10 mouse cellular contexts compared by ENCODE assay signal in the genomic region with DNA sequence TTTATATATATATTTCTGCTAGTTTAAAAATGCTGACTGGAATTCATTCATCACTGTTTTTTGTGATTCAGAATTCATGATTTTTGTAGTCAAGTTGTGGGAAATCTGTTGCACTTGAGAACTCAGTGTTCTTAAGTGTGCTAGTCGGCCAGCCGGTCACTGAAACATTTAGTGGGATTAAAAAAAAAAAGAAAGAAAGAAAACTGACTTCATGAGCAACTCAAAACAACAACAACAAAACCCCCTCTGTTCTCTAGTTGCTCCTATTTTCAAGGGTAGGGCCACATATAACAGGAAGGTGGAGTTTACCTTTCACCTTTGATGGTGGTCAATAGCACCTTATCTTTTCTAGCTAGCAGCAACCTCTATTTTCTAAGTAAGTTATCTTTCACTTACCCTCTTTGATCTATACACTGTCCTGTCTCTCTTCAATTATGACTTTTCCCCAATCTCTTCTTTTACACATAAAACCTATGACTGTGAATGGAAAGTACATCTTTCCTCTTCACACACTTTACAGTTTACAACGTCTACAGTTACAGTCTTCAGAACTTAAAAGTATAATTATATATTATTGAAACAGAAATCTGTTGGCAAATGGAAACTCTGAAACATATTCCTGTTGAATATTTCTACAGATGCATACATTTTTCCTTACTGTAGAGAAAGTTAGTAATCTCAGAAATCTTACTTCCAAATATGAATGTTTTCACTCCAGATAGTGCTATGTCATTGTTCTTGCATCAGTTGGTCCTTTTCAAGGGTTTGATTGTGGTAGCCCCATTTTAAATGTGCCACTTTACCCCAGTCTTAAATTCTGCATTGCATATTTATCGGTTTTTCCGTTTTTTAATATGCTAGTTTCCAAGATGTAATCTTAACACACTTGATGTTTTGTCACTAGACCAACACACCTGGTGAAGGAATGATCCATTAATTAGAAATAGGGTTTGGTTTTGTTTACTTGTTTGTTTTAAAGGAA. TPM values are rescaled to one million over a fixed set of nuclear protein-coding genes. Genes with fewer than 3 reads are reported as not detected.
A peak's percentile ranks its signal among the peaks of the same experiment; 100 is the strongest.
DNase-seq lines count a peak whose midpoint lies in the region; ATAC-seq and TF ChIP-seq lines count a peak whose summit lies in the region.
"Had no signal": no experiment of that assay in that cellular context is flagged by ENCODE, and none has a peak within 500 bp of the region (broad histone marks: within the 10 kb centered on the region; RNA-seq: fewer than 3 reads in every experiment).

No protein-coding gene starts in this region.

- no peak for TF ChIP-seq CTCF in MEL (IDR thresholded peaks at IDR 0.05 in 2 of 3, conservative IDR thresholded peaks at IDR 0.05 in 1 of 3; ENCODE audit: control insufficient read depth in 1 of 3, insufficient read depth in 1 of 3, low read depth in 2 of 3, low read length in 3 of 3, poor library complexity in 1 of 3, severe bottlenecking in 1 of 3)

- peak overlapping the region; percentile 87 for H3K4me3 ChIP-seq in heart, embryonic 15.5 days
- H3K4me3 ChIP-seq in MEL (ENCODE audit: control insufficient read depth in 1 of 2, insufficient read depth in 1 of 2, low read depth in 2 of 2, low read length in 2 of 2) (peak overlapping the region; percentile 65 to 98), macrophage (ENCODE audit: inconsistent target) (peak overlapping the region; percentile 46)
- H3K4me3 ChIP-seq in hindbrain, embryonic 11.5 days (ENCODE audit: low read depth, low read length): peak overlapping the region; percentile 98

- peak overlapping the region; percentile 44 for H3K9ac ChIP-seq in heart, embryonic 15.5 days
- H3K9ac ChIP-seq in MEL (ENCODE audit: control insufficient read depth, low read depth, low read length, poor library complexity, severe bottlenecking): peak overlapping the region; percentile 99
- no peak overlapping the region for H3K9ac ChIP-seq in hindbrain, embryonic 11.5 days (ENCODE audit: low read depth, low read length)

- WGBS in heart, embryonic 15.5 days: 18% methylated on average over 5 of the region's 5 CpGs
- 48% methylated on average over 5 of the region's 5 CpGs for WGBS in hindbrain, embryonic 11.5 days
- WGBS in macrophage (ENCODE audit: missing documents): 46% methylated on average over 5 of the region's 5 CpGs

- 0 out of 2 replicates have a peak, but pooled peaks cover 3% of the 10 kb centered on the region for H3K36me3 ChIP-seq in heart, embryonic 15.5 days
- H3K36me3 ChIP-seq in MEL (ENCODE audit: control insufficient read depth in 1 of 2, insufficient read depth in 2 of 2, low read length in 2 of 2) (peaks cover 0 to 18% of the 10 kb centered on the region in 2 experiments; a peak in 3 of 4 replicates), macrophage (ENCODE audit: inconsistent target) (no peaks in the 10 kb centered on the region)
- no peaks in the 10 kb centered on the region for H3K36me3 ChIP-seq in hindbrain, embryonic 11.5 days (ENCODE audit: control insufficient read depth, insufficient read depth, low read length)

- TF ChIP-seq POLR2A in MEL (IDR thresholded peaks at IDR 0.05; ENCODE audit: control insufficient read depth in 1 of 2, insufficient read depth in 1 of 2, low read depth in 1 of 2, low read length in 2 of 2, poor library complexity in 1 of 2): no peak

- no peak overlapping the region; the same call in 1 of the 2 replicates for H3K27ac ChIP-seq in heart, embryonic 15.5 days
- H3K27ac ChIP-seq in MEL (ENCODE audit: control insufficient read depth, low read depth, low read length) (peak overlapping the region; percentile 55), macrophage (no peak overlapping the region)
- H3K27ac ChIP-seq in hindbrain, embryonic 11.5 days (ENCODE audit: low read depth, low read length): no peak overlapping the region

- no peak for TF ChIP-seq RAD21 in MEL (IDR thresholded peaks at IDR 0.05; ENCODE audit: low read depth, low read length)

- H3K4me2 ChIP-seq in heart, embryonic 15.5 days: peak overlapping the region; percentile 86
- peak overlapping the region; percentile 78 for H3K4me2 ChIP-seq in hindbrain, embryonic 11.5 days (replicated peaks; ENCODE audit: low read depth, low read length)

- H3K9me3 ChIP-seq in heart, embryonic 15.5 days (replicated peaks): no peaks in the 10 kb centered on the region
- no peaks in the 10 kb centered on the region for H3K9me3 ChIP-seq in MEL (replicated peaks; ENCODE audit: insufficient read depth, low read length)
- H3K9me3 ChIP-seq in hindbrain, embryonic 11.5 days (ENCODE audit: control insufficient read depth, low read length): no peaks in the 10 kb centered on the region

- no peaks in the 10 kb centered on the region for H3K27me3 ChIP-seq in heart, embryonic 15.5 days
- H3K27me3 ChIP-seq in MEL (ENCODE audit: control insufficient read depth in 1 of 2, insufficient read depth in 2 of 2, low read length in 2 of 2): no peaks in the 10 kb centered on the region
- H3K27me3 ChIP-seq in hindbrain, embryonic 11.5 days (ENCODE audit: control insufficient read depth, insufficient read depth, low read length): no peaks in the 10 kb centered on the region

- H3K4me1 ChIP-seq in heart, embryonic 15.5 days (replicated peaks): peaks cover 4% of the 10 kb centered on the region
- H3K4me1 ChIP-seq in MEL (ENCODE audit: control insufficient read depth in 1 of 2, insufficient read depth in 2 of 2, low read length in 2 of 2): peaks cover 3 to 13% of the 10 kb centered on the region in 2 experiments; a peak in 3 of 4 replicates
- no peaks in the 10 kb centered on the region for H3K4me1 ChIP-seq in hindbrain, embryonic 11.5 days (replicated peaks; ENCODE audit: control insufficient read depth, insufficient read depth, low read length)

- ATAC-seq in heart, embryonic 15.5 days (replicated peaks; ENCODE audit: insufficient number of reproducible peaks, insufficient read depth, low FRiP score, low read depth): no peak
- ATAC-seq in hindbrain, embryonic 11.5 days (ENCODE audit: low FRiP score): no peak
- no peak for ATAC-seq in erythroid progenitor cell, adult 5-6 weeks (replicated peaks; ENCODE audit: low FRiP score, poor library complexity, severe bottlenecking)

- peak in 1 of 2 experiments; percentile 61; a peak in 2 of 4 replicates for TF ChIP-seq EP300 in MEL (IDR thresholded peaks at IDR 0.05; ENCODE audit: low read depth in 1 of 2, low read length in 2 of 2)

- peaks cover 57% of the 10 kb centered on the region for H3K79me2 ChIP-seq in MEL (ENCODE audit: control insufficient read depth, insufficient read depth, low read length, poor library complexity)
- H3K79me2 ChIP-seq in macrophage (ENCODE audit: inconsistent target): peaks cover 84% of the 10 kb centered on the region

- DNase-seq in heart, adult 11 months: no peak
- DNase-seq in MEL (ENCODE audit: low read depth, low spot score): peak; percentile 60
- no peak for DNase-seq in hindbrain, embryonic 11.5 days (ENCODE audit: low spot score)
- DNase-seq in Muller cell, postnatal 12 days (ENCODE audit: inconsistent ontology term): no peak
- DNase-seq in thymus, adult 18-20 months: no peak
- DNase-seq: embryo, embryonic 11 days; lung, postnatal 10 days had no signal

TF ChIP-seq in MEL, 35 proteins besides CTCF, POLR2A, EP300 and RAD21 (continues in another document):
- TF ChIP-seq UBTF (IDR thresholded peaks at IDR 0.05; ENCODE audit: borderline replicate concordance, insufficient read depth, low read depth, low read length) (no peak), POLR2AphosphoS5 (IDR thresholded peaks at IDR 0.05; ENCODE audit: borderline replicate concordance, low read depth, low read length) (no peak), USF2 (IDR thresholded peaks at IDR 0.05; ENCODE audit: borderline replicate concordance in 1 of 2, insufficient read depth in 1 of 2, low read depth in 1 of 2, low read length in 2 of 2) (no peak), SIN3A (IDR thresholded peaks at IDR 0.05; ENCODE audit: low read length) (no peak; the same call in none of the 2 replicates), ZKSCAN1 (IDR thresholded peaks at IDR 0.05; ENCODE audit: low read depth, low read length) (no peak), MAZ (IDR thresholded peaks at IDR 0.05; ENCODE audit: low read depth, low read length) (no peak), ZNF384 (IDR thresholded peaks at IDR 0.05; ENCODE audit: low read depth, low read length) (no peak), MEF2A (IDR thresholded peaks at IDR 0.05; ENCODE audit: extremely low read depth, insufficient replicate concordance, low read depth, low read length, poor library complexity, severe bottlenecking) (no peak), CHD2 (IDR thresholded peaks at IDR 0.05; ENCODE audit: low read length) (no peak), ZC3H11A (IDR thresholded peaks at IDR 0.05; ENCODE audit: low read depth, low read length) (no peak), KAT2A (conservative IDR thresholded peaks at IDR 0.05; ENCODE audit: low read depth, low read length) (no peak), POLR2AphosphoS2 (IDR thresholded peaks at IDR 0.05; ENCODE audit: low read length) (no peak), BHLHE40 (IDR thresholded peaks at IDR 0.05; ENCODE audit: borderline replicate concordance, low read depth, low read length) (no peak), ETS1 (IDR thresholded peaks at IDR 0.05; ENCODE audit: low read depth, low read length) (peak; percentile 50), SMC3 (IDR thresholded peaks at IDR 0.05; ENCODE audit: low read depth, low read length) (no peak), MAFK (IDR thresholded peaks at IDR 0.05; ENCODE audit: borderline replicate concordance, low read depth, low read length) (no peak), HCFC1 (IDR thresholded peaks at IDR 0.05; ENCODE audit: low read depth, low read length) (no peak), RCOR1 (IDR thresholded peaks at IDR 0.05; ENCODE audit: low read depth, low read length) (0 out of 2 replicates have a peak, but pooled peaks have one; percentile 15), ELF1 (IDR thresholded peaks at IDR 0.05; ENCODE audit: low read depth, low read length) (no peak)

RNA-seq across cellular contexts. Expression of gene Tsc22d2, which starts 4.5 kb away (rescaled TPM):
- 12.9 and 13.2 TPM in 2 replicates for polyA plus RNA-seq in heart, embryonic 15.5 days (2015; fragmentation: Nextera tagmentation; extraction: Ambion mirVana)
- 10.7 and 10.9 TPM in 2 replicates for total RNA-seq in MEL (2012; rRNA removed)
- 10 to 100 TPM in 1 of 2 experiments, not detected in 1; 13.3 TPM for polyA plus RNA-seq in MEL (2012; ENCODE audit: insufficient read depth in 1 of 2, insufficient read length in 2 of 2, low read depth in 1 of 2, low replicate concordance in 2 of 2, missing spikeins in 1 of 2)
- 11.6 and 14.8 TPM in 2 replicates for polyA plus RNA-seq in hindbrain, embryonic 11.5 days (2014; fragmentation: Nextera tagmentation; extraction: Ambion mirVana)
- 100 to 1,000 TPM in 13 of 26 experiments, 10 to 100 TPM in 13; 54.0 to 189 (median 98.6) TPM for total RNA-seq in macrophage (2018; cell fraction: chromatin; rRNA removed)
- 10 to 100 TPM; 18.4 to 31.3 (median 23.8) TPM for total RNA-seq in macrophage (2018; cell fraction: cytosol; rRNA removed)
- 100 to 1,000 TPM in 2 of 26 experiments, 10 to 100 TPM in 24; 44.9 to 106 (median 77.7) TPM for total RNA-seq in macrophage (2018; cell fraction: nucleus; rRNA removed)
- polyA plus RNA-seq in macrophage (2018): 9.6 to 15.9 TPM (median 10.7 TPM) in 3 replicates
- total RNA-seq in erythroid progenitor cell, adult 5-6 weeks (2015; ENCODE audit: low replicate concordance): 11.9 and 16.8 TPM in 2 replicates
- 18.2 and 27.2 TPM in 2 replicates for total RNA-seq in erythroid progenitor cell, adult 5-6 weeks (2017; ENCODE audit: low replicate concordance)

Comparison
In these comparisons a context has a peak if more than half of its experiments do, and no peak if none do; other contexts are left out.
1. H3K4me3 ChIP-seq: peak in every context shown above with its lines; median percentile 98 in hindbrain, embryonic 11.5 days; 87 in heart, embryonic 15.5 days; 82 in MEL; 46 in macrophage.